Mouse (Mus musculus) erythroblast, embryonic 14.5 days (primary cell): ENCODE data around the gene Glmn.

Source experiments
- GATA1 ChIP-seq: IDR thresholded peaks from 2 replicates; pipeline ENCODE4 v1.6.1; 2012; ENCODE audit warnings: low read length, inconsistent platforms, mixed read lengths
- TAL1 ChIP-seq: IDR thresholded peaks from 3 replicates; pipeline ENCODE4 v1.6.1; 2012; ENCODE audit warnings: low read length, inconsistent platforms, mixed read lengths

DNA sequence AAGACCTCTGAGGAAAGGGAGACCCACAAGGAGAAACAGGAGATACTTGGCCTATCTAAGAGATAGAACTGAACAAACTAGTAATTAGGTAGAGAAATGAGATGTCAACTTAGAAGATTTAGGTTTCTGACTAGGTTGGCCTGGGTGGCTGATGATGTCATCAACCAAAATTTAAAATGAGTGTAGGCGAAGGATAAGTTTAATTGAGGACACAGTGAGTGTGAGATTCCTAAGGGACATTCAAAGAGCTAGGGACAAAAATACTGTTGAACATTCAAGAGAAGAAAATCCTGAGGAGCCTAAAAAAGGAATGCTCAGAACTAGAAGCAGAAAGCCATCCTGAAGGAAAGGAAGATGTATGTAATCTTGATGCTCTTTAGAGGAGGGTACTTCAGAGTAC is 81.6 kb downstream of the Glmn start:
- no peak for TF ChIP-seq TAL1
- no peak for TF ChIP-seq GATA1
